Mouse (Mus musculus): Measurements from ENCODE around the gene H2-Q4.
A peak's percentile ranks its signal among the peaks of the same experiment; 100 is the strongest.
"Not testable (repeated sequence)": the region's sequence is repeated elsewhere in the genome, so short reads cannot be mapped to it uniquely, and the experiment has no call there.

H2-Q4 gene

GRCm38 (mm10) chr17:35420206-35420810, 40.9 kb downstream of the H2-Q4 start:
- DNase-seq (ENCODE audit: low spot score): peak; percentile 58

GRCm38 (mm10) chr17:35421331-35421730, 41.9 kb downstream of the H2-Q4 start:
- DNase-seq (ENCODE audit: low spot score): not testable (repeated sequence)

- DNase-seq (ENCODE audit: low spot score): not testable (repeated sequence)
These were observed 42.9 kb downstream of the H2-Q4 start for GRCm38 (mm10) chr17:35422360-35422759.

GRCm38 (mm10) chr17:35423131-35423810, 43.9 kb downstream of the H2-Q4 start:
- not testable (repeated sequence) for DNase-seq (ENCODE audit: low spot score)

- DNase-seq (ENCODE audit: low spot score): not testable (repeated sequence)
These were observed 44.7 kb downstream of the H2-Q4 start for GRCm38 (mm10) chr17:35424106-35424505.

GRCm38 (mm10) chr17:35424624-35425416, 45.4 kb downstream of the H2-Q4 start, which contains the start of gene H2-Q6:
Gene H2-Q6 (plus strand): TSS chr17:35424850.
- DNase-seq (ENCODE audit: low spot score): peak; percentile 49

GRCm38 (mm10) chr17:35425474-35425873, 46.1 kb downstream of the H2-Q4 start:
- not testable (repeated sequence) for DNase-seq (ENCODE audit: low spot score)

- not testable (repeated sequence) for DNase-seq (ENCODE audit: low spot score)
These were observed 49.5 kb downstream of the H2-Q4 start for GRCm38 (mm10) chr17:35428883-35429282.

GRCm38 (mm10) chr17:35430671-35431070, 51.3 kb downstream of the H2-Q4 start:
- not testable (repeated sequence) for DNase-seq (ENCODE audit: low spot score)

GRCm38 (mm10) chr17:35432167-35432566, 52.8 kb downstream of the H2-Q4 start:
- not testable (repeated sequence) for DNase-seq (ENCODE audit: low spot score)

GRCm38 (mm10) chr17:35434836-35435235, 55.4 kb downstream of the H2-Q4 start:
- DNase-seq (ENCODE audit: low spot score): peak; percentile 14
